Mouse (Mus musculus): Measurements from ENCODE around the gene Dot1l.

Dot1l gene

DNA sequence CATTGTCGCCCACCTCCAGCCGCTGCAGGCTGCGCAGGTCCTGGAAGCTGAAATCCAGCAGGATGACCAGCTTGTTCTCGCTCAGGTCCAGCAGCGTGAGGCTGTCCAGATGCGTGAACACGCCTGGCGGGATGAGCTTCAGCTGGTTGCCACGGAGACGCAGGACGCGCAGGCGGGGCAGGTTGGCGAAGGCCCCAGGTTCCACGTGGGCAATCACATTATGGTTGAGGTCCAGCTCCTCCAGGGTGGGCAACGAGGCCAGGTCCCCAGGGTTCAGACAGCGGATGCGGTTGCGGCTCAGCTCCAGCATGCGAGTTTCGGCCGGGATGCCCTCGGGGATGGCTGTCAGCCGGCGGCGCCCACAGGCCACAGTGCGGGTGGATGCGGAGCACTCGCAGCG, 80.6 kb downstream of the Dot1l start:
- DNase-seq = no peak

GRCm38 (mm10) chr10:80836949-80837379, 82.0 kb downstream of the Dot1l start:
- peak; percentile 80 for DNase-seq

- DNase-seq = peak; percentile 84
These were observed 82.8 kb downstream of the Dot1l start for GRCm38 (mm10) chr10:80837827-80838226.

DNA sequence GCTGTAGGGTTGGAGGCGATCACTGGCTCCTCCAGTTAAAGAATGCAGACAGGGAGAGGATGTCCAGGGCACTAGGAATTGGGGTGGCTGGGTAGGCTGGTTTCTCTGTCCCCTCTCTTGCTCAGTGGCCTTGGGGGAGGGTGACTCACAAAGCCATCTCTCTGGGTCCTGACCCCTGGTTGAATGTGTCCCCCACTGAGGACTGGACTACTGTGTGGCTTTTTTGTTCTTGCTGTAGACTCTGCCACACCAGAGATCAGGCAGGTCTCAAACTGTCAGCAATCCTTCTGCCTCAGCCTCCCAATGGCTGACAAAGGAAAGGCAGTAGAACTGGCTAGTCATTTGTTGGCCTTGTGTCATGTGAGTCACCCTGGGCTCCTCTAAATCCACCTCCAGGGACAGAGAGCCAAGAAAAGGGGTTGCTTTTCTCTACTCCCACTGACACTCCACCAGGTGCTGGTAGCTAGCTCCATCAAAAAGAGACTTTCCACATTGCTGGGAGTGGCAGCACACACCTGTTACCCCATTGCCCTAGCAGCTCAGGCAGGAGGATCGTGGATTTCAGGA, 83.4 kb downstream of the Dot1l start:
- DNase-seq = no peak

- no peak for DNase-seq
These were observed 84.8 kb downstream of the Dot1l start for GRCm38 (mm10) chr10:80839848-80840247.

GRCm38 (mm10) chr10:80841685-80842084, 86.7 kb downstream of the Dot1l start:
- DNase-seq = peak; percentile 52

GRCm38 (mm10) chr10:80842334-80842733, 87.3 kb downstream of the Dot1l start:
- peak; percentile 55 for DNase-seq

- DNase-seq = peak; percentile 72
These were observed 88.3 kb downstream of the Dot1l start for GRCm38 (mm10) chr10:80843087-80843930.

DNA sequence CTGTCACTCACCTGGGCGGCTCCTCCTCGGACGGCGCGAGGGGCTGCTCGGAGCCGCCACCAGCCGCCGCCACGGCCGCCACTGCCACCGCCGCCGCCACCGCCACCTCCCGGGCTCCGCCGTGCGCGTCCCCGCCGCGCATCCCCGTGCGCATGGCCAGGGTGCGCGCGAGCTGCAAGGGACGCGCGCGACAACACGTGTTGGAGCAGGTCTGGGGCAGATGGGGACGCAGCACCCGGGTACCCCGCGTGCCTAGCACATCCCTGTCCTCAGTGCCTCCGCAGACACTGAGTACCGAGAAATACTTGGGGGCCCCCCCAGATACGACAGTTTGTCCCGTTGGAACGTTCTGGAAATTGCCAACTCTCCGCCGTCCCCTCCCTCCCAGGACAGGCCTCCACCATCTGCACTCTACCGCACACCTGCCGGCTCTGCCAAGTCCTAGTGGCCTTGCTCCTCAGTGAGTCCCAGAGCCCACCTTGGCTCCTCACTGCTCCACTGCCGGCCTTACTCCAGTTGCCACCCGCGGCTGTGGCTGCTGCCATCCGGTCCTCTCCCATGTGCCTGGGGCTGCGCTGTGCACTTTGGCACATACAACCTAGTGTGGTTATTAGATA, 89.0 kb downstream of the Dot1l start, which contains the start of gene Lingo3:
Lingo3 (minus strand) TSS at position 109 of the 617 bp plus-strand sequence.
- peak; percentile 85 for DNase-seq

Data from cerebellum, adult 11-12 months (tissue).